Mouse (Mus musculus): ENCODE results near the gene Brpf3. TPM values are rescaled to one million over a fixed set of nuclear protein-coding genes. Genes with fewer than 3 reads are reported as not detected.

Brpf3 gene
- polyA plus RNA-seq (2015; fragmentation: Nextera tagmentation; extraction: Ambion mirVana): 5.2 and 11.1 TPM in 2 replicates

- Histone ChIP-seq H3K9ac (peak within 1 kb of the TSS; percentile 100), H3K27me3 (no peaks in the 10 kb centered on the region), H3K4me2 (peak within 1 kb of the TSS; percentile 97), H3K27ac (peak within 1 kb of the TSS; percentile 99), H3K36me3 (peaks cover 1% of the 10 kb centered on the region; the same call in 1 of the 2 replicates), H3K4me3 (peak within 1 kb of the TSS; percentile 93), H3K9me3 (replicated peaks) (no peaks in the 10 kb centered on the region), H3K4me1 (replicated peaks) (peaks cover 36% of the 10 kb centered on the region)
- peak; percentile 78 for ATAC-seq (replicated peaks; ENCODE audit: insufficient number of reproducible peaks, insufficient read depth, low FRiP score, low read depth)
- WGBS: under 1% methylated on average over 76 of the region's 99 CpGs
Observed at GRCm38 (mm10) chr17:28800671-28801412, at the start of gene Brpf3. TSS of gene Brpf3 (plus strand) at chr17:28801090.

- H3K4me2 ChIP-seq: no peak overlapping the region
- no peaks in the 10 kb centered on the region for H3K36me3 ChIP-seq
- WGBS: 65% methylated on average over 5 of the region's 5 CpGs
- H3K9me3 ChIP-seq (replicated peaks): no peaks in the 10 kb centered on the region
- no peak overlapping the region for H3K9ac ChIP-seq
- no peak overlapping the region for H3K4me3 ChIP-seq
- no peaks in the 10 kb centered on the region for H3K27me3 ChIP-seq
- no peaks in the 10 kb centered on the region for H3K4me1 ChIP-seq (replicated peaks)
- ATAC-seq (replicated peaks; ENCODE audit: insufficient number of reproducible peaks, insufficient read depth, low FRiP score, low read depth): no peak
- H3K27ac ChIP-seq: no peak overlapping the region
Observed at GRCm38 (mm10) chr17:28756447-28756846, 44.4 kb upstream of the Brpf3 start.

- no peak for ATAC-seq (replicated peaks; ENCODE audit: insufficient number of reproducible peaks, insufficient read depth, low FRiP score, low read depth)
- Histone ChIP-seq H3K27ac (no peak overlapping the region), H3K9ac (no peak overlapping the region), H3K36me3 (no peaks in the 10 kb centered on the region), H3K4me1 (replicated peaks) (no peaks in the 10 kb centered on the region), H3K4me2 (no peak overlapping the region), H3K9me3 (replicated peaks) (no peaks in the 10 kb centered on the region), H3K27me3 (no peaks in the 10 kb centered on the region), H3K4me3 (no peak overlapping the region)
- 60% methylated on average over 2 of the region's 2 CpGs for WGBS
Observed at GRCm38 (mm10) chr17:28757470-28757869, 43.4 kb upstream of the Brpf3 start.

- H3K27me3 ChIP-seq: no peaks in the 10 kb centered on the region
- H3K27ac ChIP-seq: no peak overlapping the region
- ATAC-seq (replicated peaks; ENCODE audit: insufficient number of reproducible peaks, insufficient read depth, low FRiP score, low read depth): no peak
- no peaks in the 10 kb centered on the region for H3K36me3 ChIP-seq
- no peak overlapping the region for H3K4me2 ChIP-seq
- no peaks in the 10 kb centered on the region for H3K4me1 ChIP-seq (replicated peaks)
- WGBS: 53% methylated on average over 8 of the region's 8 CpGs
- no peak overlapping the region for H3K9ac ChIP-seq
- H3K4me3 ChIP-seq: no peak overlapping the region
- H3K9me3 ChIP-seq (replicated peaks): no peaks in the 10 kb centered on the region
Observed at GRCm38 (mm10) chr17:28760736-28761312, 40.1 kb upstream of the Brpf3 start.

GRCm38 (mm10) chr17:28761871-28762270, 39.0 kb upstream of the Brpf3 start:
- ATAC-seq (replicated peaks; ENCODE audit: insufficient number of reproducible peaks, insufficient read depth, low FRiP score, low read depth): no peak
- H3K27ac ChIP-seq: no peak overlapping the region
- H3K4me2 ChIP-seq: no peak overlapping the region
- H3K9me3 ChIP-seq (replicated peaks): no peaks in the 10 kb centered on the region
- H3K4me3 ChIP-seq: no peak overlapping the region
- H3K4me1 ChIP-seq (replicated peaks): no peaks in the 10 kb centered on the region
- H3K27me3 ChIP-seq: no peaks in the 10 kb centered on the region; the same call in 1 of the 2 replicates
- 15% methylated on average over 3 of the region's 3 CpGs for WGBS
- no peak overlapping the region for H3K9ac ChIP-seq
- H3K36me3 ChIP-seq: no peaks in the 10 kb centered on the region

GRCm38 (mm10) chr17:28766203-28766602, 34.7 kb upstream of the Brpf3 start:
- no peak overlapping the region for H3K27ac ChIP-seq
- no peaks in the 10 kb centered on the region for H3K36me3 ChIP-seq
- H3K4me2 ChIP-seq: no peak overlapping the region
- ATAC-seq (replicated peaks; ENCODE audit: insufficient number of reproducible peaks, insufficient read depth, low FRiP score, low read depth): no peak
- WGBS: 47% methylated on average over 3 of the region's 3 CpGs
- no peak overlapping the region for H3K9ac ChIP-seq
- no peaks in the 10 kb centered on the region for H3K9me3 ChIP-seq (replicated peaks)
- no peak overlapping the region for H3K4me3 ChIP-seq
- H3K27me3 ChIP-seq: peaks cover 34% of the 10 kb centered on the region
- peaks cover 19% of the 10 kb centered on the region for H3K4me1 ChIP-seq (replicated peaks)

- Histone ChIP-seq H3K4me1 (replicated peaks) (peaks cover 19% of the 10 kb centered on the region), H3K4me3 (no peak overlapping the region), H3K9ac (no peak overlapping the region), H3K36me3 (no peaks in the 10 kb centered on the region), H3K27ac (no peak overlapping the region), H3K9me3 (replicated peaks) (no peaks in the 10 kb centered on the region), H3K4me2 (no peak overlapping the region), H3K27me3 (peaks cover 35% of the 10 kb centered on the region)
- no peak for ATAC-seq (replicated peaks; ENCODE audit: insufficient number of reproducible peaks, insufficient read depth, low FRiP score, low read depth)
- WGBS: 78% methylated on average over 11 of the region's 11 CpGs
Observed at GRCm38 (mm10) chr17:28766781-28767515, 33.9 kb upstream of the Brpf3 start.

- H3K4me3 ChIP-seq: peak within 1 kb of the TSS; percentile 50
- H3K27me3 ChIP-seq: peaks cover 40% of the 10 kb centered on the region
- peak within 1 kb of the TSS; percentile 81 for H3K4me2 ChIP-seq
- H3K4me1 ChIP-seq (replicated peaks): peaks cover 19% of the 10 kb centered on the region
- 2% methylated on average over 52 of the region's 58 CpGs for WGBS
- ATAC-seq (replicated peaks; ENCODE audit: insufficient number of reproducible peaks, insufficient read depth, low FRiP score, low read depth): no peak
- H3K27ac ChIP-seq: no peak within 1 kb of the TSS
- no peaks in the 10 kb centered on the region for H3K36me3 ChIP-seq
- no peaks in the 10 kb centered on the region for H3K9me3 ChIP-seq (replicated peaks)
- H3K9ac ChIP-seq: peak within 1 kb of the TSS; percentile 48
Observed at GRCm38 (mm10) chr17:28769121-28769874, 31.6 kb upstream of the Brpf3 start, which contains the start of gene Mapk13. TSS of gene Mapk13 (plus strand) at chr17:28769297.

- no peaks in the 10 kb centered on the region for H3K9me3 ChIP-seq (replicated peaks)
- no peaks in the 10 kb centered on the region for H3K36me3 ChIP-seq
- H3K27ac ChIP-seq: no peak overlapping the region
- ATAC-seq (replicated peaks; ENCODE audit: insufficient number of reproducible peaks, insufficient read depth, low FRiP score, low read depth): 0 out of 2 replicates have a peak, but pooled peaks have one; percentile 35
- H3K27me3 ChIP-seq: peaks cover 40% of the 10 kb centered on the region
- H3K4me2 ChIP-seq: peak overlapping the region; percentile 81
- 1% methylated on average over 24 of the region's 24 CpGs for WGBS
- peak overlapping the region; percentile 48 for H3K9ac ChIP-seq
- peaks cover 19% of the 10 kb centered on the region for H3K4me1 ChIP-seq (replicated peaks)
- peak overlapping the region; percentile 50 for H3K4me3 ChIP-seq
Observed at GRCm38 (mm10) chr17:28769875-28770421, 30.9 kb upstream of the Brpf3 start.

GRCm38 (mm10) chr17:28771289-28771688, 29.6 kb upstream of the Brpf3 start:
- no peak for ATAC-seq (replicated peaks; ENCODE audit: insufficient number of reproducible peaks, insufficient read depth, low FRiP score, low read depth)
- WGBS: 88% methylated on average over 5 of the region's 5 CpGs
- H3K9me3 ChIP-seq (replicated peaks): no peaks in the 10 kb centered on the region
- peaks cover 19% of the 10 kb centered on the region for H3K4me1 ChIP-seq (replicated peaks)
- H3K4me3 ChIP-seq: no peak overlapping the region
- H3K9ac ChIP-seq: no peak overlapping the region
- no peak overlapping the region for H3K27ac ChIP-seq
- no peaks in the 10 kb centered on the region for H3K36me3 ChIP-seq
- no peak overlapping the region for H3K4me2 ChIP-seq
- peaks cover 40% of the 10 kb centered on the region for H3K27me3 ChIP-seq

Measured in heart, embryonic 15.5 days (tissue).